Mouse (Mus musculus): ENCODE data around the gene Efcc1. TPM values are rescaled to one million over a fixed set of nuclear protein-coding genes. Genes with fewer than 3 reads are reported as not detected.

The Efcc1 gene
- total RNA-seq (2021), result 1 to 10 TPM; 2.8 to 3.0 TPM

DNA sequence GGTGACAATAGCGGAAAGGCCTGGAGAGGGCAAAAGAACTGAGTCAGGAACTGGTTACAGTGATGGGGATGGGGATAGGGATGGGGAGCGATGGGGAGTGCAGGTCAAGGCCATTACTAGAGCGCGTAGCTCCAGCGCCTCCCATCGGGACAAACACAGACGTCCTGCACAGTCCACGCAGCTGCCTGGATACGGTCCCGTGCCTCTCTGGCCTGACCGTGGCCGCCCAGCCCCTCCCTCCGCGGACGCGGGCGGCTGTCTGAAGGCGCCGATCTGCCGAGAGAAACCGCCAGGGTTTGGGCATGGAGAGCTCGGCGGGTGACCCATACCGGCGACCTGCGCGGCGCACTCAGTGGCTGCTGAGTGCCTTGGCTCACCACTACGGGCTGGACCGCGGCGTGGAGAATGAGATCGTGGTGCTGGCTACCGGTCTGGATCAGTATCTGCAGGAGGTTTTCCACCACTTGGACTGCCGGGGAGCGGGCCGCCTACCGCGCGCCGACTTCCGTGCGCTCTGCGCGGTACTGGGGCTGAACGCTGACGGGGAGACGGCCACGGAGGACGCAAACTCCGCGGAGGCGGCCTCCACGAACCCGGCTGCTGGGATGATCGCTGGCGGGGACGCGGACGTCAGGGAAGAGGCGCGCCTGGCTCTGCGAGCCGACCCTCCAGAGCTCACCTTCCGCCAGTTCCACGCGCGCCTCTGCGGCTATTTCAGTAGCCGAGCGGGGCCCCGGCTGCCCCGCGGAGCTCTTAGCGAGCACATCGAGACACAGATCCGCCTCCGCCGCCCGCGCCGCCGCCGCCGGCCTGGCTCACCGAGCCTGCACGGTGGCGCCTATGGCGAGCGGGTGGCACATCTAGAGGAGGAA lies at the start of gene Efcc1:
Gene Efcc1, plus strand, starts transcription at position 279 of the 872 bp plus-strand sequence.
- peak; percentile 70 to 77 for DNase-seq

DNA sequence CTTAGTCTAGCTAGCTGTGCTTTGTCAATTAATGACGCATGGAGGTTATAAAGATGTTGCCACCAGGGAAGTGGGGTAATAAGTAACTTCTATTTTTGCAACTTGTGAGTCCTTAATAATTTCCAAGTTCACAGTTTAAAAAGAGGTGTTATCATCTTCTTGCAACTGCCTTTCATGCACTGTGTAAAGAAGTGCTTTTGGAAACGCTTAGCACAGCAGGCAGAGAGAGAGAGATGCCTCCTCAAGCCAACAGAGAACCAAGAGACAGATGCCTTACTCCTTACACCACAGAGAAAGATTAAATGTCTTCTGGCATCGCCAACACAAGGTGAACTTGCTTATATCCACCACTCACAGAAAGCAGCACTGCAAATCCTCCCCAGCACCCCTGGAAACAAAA lies 34.7 kb upstream of the Efcc1 start:
- DNase-seq, result no peak
- intact Hi-C loops (cut with DNase I), result no loop called here

More for the DNA sequence above, at the start of gene Efcc1:
- intact Hi-C loops (cut with DNase I), result no loop called here

- DNase-seq, result no peak
- intact Hi-C loops (cut with DNase I), result no loop called here
These were observed 34.1 kb upstream of the Efcc1 start for GRCm38 (mm10) chr6:87696544-87696943.

- DNase-seq, result peak; percentile 9 to 34
- intact Hi-C loops (cut with DNase I), result loop anchor here (5.0 kb wide), 1 partner anchor 66 kb away; no protein-coding TSS in a partner anchor
These were observed 24.4 kb upstream of the Efcc1 start for GRCm38 (mm10) chr6:87706246-87706645.

GRCm38 (mm10) chr6:87712311-87712710 lies 18.4 kb upstream of the Efcc1 start:
- no peak for DNase-seq

DNA sequence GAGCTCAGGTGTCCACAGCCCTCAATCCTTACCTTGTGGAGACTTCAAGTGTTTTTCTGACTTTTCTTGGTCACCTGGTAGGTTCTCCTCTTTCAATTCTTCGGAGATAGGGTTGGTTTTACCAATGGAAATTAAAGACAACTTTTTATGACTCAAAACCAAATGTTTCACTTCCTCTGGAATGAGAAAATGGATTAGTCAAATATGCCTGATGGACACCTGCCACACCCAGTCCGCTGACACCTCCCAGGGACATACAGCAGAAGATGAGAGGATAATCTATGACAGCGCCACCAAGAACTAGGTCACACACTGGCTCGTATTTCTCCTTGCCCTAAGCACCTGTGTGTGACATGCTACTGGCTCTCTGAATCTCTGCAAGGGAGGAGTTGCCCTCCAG lies 16.6 kb upstream of the Efcc1 start:
- no peak for DNase-seq

More at GRCm38 (mm10) chr6:87712311-87712710, 18.4 kb upstream of the Efcc1 start:
- intact Hi-C loops (cut with DNase I), result no loop called here

GRCm38 (mm10) chr6:87722631-87723030 lies 8.0 kb upstream of the Efcc1 start:
- intact Hi-C loops (cut with DNase I), result no loop called here
- peak; percentile 46 to 57 for DNase-seq

More for the DNA sequence above, 16.6 kb upstream of the Efcc1 start:
- intact Hi-C loops (cut with DNase I), result no loop called here

GRCm38 (mm10) chr6:87725267-87725912 lies 5.3 kb upstream of the Efcc1 start:
- intact Hi-C loops (cut with DNase I), result no loop called here
- DNase-seq, result no peak

DNA sequence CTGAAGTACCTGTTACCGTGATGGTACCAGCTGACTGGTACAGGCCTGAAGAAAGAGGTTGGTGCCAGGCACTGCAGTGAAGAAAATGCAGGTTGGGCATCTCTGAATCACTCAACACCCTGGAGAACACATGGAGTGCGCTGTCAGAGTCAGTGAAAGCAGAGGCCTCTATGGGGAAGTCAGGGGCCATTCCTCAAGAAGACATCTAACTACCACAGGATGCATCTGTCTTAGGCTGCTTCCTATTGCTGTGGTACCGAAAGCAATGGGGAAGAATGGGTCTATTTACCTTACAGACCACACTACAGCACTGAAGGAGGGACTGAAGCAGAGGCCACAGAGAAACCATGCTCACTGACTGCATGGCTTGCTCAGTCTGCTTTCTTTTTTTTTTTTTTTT lies 2.6 kb upstream of the Efcc1 start:
- intact Hi-C loops (cut with DNase I), result no loop called here
- DNase-seq, result no peak

- intact Hi-C loops (cut with DNase I), result no loop called here
- DNase-seq, result no peak
These were observed 528 bp upstream of the Efcc1 start for GRCm38 (mm10) chr6:87730141-87730540.

- intact Hi-C loops (cut with DNase I), result no loop called here
- no peak for DNase-seq
These were observed 910 bp downstream of the Efcc1 start for GRCm38 (mm10) chr6:87731463-87732095.

- no peak for DNase-seq
- intact Hi-C loops (cut with DNase I), result no loop called here
These were observed 1.7 kb downstream of the Efcc1 start for GRCm38 (mm10) chr6:87732151-87733011.

GRCm38 (mm10) chr6:87733131-87733930 lies 2.7 kb downstream of the Efcc1 start:
- peak; percentile 81 to 83 for DNase-seq
- intact Hi-C loops (cut with DNase I), result no loop called here

DNA sequence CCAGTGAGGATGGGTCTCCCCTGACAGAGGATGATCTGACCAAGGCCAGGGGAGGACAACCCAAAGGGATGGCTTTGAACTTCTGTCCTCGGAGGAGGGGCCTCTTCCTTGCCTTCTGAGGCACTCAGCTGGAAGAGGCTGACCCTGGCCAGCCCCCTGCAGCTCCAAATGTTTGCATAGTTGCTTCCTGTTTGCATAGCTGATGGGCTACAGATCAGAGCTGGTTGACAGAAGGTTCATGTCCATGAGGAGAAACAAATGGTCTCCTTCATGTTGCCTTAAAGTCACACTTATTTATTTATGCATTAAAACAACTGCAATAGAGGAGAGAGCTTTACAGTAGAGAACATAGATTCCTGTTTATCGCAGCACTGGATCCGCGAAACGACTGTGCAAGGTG lies 3.5 kb downstream of the Efcc1 start:
- DNase-seq, result peak in 1 of 2 experiments; percentile 32
- intact Hi-C loops (cut with DNase I), result no loop called here

DNA sequence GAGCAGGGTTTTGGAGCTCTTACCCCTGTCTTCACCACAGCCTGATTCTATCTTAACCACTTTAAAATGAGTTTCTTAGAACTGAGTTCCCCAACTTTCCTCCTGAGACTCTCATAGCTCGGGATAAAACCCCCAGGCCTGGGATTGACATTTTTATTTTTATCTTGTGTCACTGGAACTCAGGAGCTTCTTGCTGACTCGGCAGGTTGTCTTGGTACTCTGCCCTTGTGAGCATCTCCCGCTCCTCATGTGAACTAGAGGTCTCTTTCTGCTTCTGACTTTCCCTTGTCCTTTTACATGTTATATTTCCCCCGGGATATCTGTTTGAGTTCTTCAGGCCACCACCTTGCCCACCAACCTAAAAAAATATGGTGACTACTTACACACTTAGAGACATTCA lies 6.3 kb downstream of the Efcc1 start:
- intact Hi-C loops (cut with DNase I), result no loop called here
- DNase-seq, result no peak

- intact Hi-C loops (cut with DNase I), result no loop called here
- no peak for DNase-seq
These were observed 7.4 kb downstream of the Efcc1 start for GRCm38 (mm10) chr6:87737921-87738626.

DNA sequence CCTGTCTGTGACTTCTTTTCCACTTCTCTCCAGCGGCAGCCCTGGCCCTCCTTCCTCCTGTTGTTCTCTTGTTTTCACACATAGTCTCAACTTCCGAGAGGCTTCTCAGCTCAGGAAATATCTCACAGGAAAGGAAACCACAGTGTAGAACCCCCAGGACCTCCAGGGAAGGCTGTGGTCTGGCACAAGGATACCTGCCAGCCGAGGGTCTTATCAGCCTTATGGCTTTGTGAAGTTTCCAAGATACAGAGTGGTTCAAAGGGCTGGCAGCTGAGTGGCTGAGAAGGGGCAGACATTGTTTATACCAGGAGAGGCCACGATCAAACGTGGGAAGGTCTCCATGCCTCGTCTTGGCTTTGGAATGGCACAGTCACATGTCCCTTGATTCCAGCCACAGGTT lies 9.2 kb downstream of the Efcc1 start:
- intact Hi-C loops (cut with DNase I), result no loop called here
- DNase-seq, result no peak

- intact Hi-C loops (cut with DNase I), result no loop called here
- no peak for DNase-seq
These were observed 9.8 kb downstream of the Efcc1 start for GRCm38 (mm10) chr6:87740496-87740895.

GRCm38 (mm10) chr6:87741978-87742377 lies 11.3 kb downstream of the Efcc1 start:
- DNase-seq, result no peak
- intact Hi-C loops (cut with DNase I), result no loop called here
